Mouse (Mus musculus): ENCODE measurements around the gene Pknox2.

- TF ChIP-seq CTCF (IDR thresholded peaks at IDR 0.05; ENCODE audit: control insufficient read depth, insufficient read depth, low read length) (no peak), POLR2A (IDR thresholded peaks at IDR 0.05; ENCODE audit: borderline replicate concordance, control insufficient read depth, low read depth, low read length) (no peak)
These were observed 13.5 kb upstream of the Pknox2 start for GRCm38 (mm10) chr9:37160686-37161085.

All from bone marrow, adult 2 months (tissue).